8 mouse cellular contexts compared by ENCODE assay signal in the genomic region with DNA sequence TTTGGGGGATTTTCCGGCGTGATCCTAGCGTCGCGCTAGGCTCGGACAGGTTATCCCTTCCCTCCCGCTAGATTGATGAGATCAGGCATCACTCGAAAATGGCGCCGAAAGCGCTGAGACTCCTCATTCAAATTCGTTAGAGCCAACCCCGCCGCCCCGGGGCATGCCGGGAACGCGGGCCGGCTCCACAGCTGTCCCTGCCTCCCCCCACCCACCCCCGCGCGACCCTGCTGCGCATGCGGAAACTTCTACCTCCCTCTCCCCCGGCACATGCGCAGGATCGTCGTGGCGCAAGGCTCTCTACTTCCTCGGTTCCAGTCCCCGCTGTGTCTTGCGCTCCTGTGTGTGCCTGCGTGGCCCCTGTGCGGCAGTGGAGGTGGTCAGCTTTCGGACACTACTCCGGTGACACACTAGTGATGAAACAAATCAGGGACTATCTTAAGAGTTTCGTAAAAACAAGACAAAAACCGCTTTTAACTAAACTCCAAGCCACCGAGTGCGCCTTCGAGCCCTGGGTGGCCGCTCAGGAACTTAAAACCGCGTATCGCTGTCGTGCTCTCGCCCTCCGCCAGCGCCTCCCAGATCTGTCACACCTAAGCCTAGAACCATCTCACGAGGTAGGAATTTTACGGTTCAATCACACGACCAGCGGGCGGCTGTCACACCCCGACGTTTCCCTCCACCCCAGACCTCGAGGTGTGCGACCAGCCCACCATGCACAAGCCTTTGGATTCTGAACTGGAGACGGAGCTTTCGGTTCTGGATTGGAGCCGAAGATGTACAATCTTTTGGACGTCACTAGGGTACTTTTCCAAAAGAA. TPM values are rescaled to one million over a fixed set of nuclear protein-coding genes. Genes with fewer than 3 reads are reported as not detected.
DNase-seq lines count a peak whose midpoint lies in the region; ATAC-seq and TF ChIP-seq lines count a peak whose summit lies in the region.

No protein-coding gene starts in this region.

- peak overlapping the region; percentile 95 for H3K9ac ChIP-seq in heart, embryonic 11.5 days (ENCODE audit: low read depth, low read length)
- peak overlapping the region; percentile 97 for H3K9ac ChIP-seq in kidney, embryonic 16.5 days (replicated peaks; ENCODE audit: low read length)
- H3K9ac ChIP-seq in liver, adult 2 months (ENCODE audit: low read depth, low read length), result peak overlapping the region; percentile 44

- peak; percentile 63 for TF ChIP-seq POLR2A in liver, adult 2 months (IDR thresholded peaks at IDR 0.05; ENCODE audit: extremely low read depth, insufficient read depth, low read length)
- TF ChIP-seq POLR2A in myocyte (IDR thresholded peaks at IDR 0.05; ENCODE audit: insufficient read length, low read depth), result peak; percentile 97

- peak; percentile 79 for ATAC-seq in erythroblast, adult 5-6 weeks (replicated peaks; ENCODE audit: low FRiP score, poor library complexity, severe bottlenecking)
- ATAC-seq in heart, embryonic 11.5 days (replicated peaks; ENCODE audit: insufficient number of reproducible peaks, low FRiP score, low TSS enrichment), result peak; percentile 94
- peak; percentile 96 for ATAC-seq in kidney, embryonic 16.5 days (ENCODE audit: low FRiP score, low TSS enrichment)

- DNase-seq in B cell, adult 2 months, result peak; percentile 97 to 98
- DNase-seq in brain, adult 2 months (ENCODE audit: low read depth, low spot score), result peak; percentile 97
- peak; percentile 72 for DNase-seq in liver, adult 2 months (ENCODE audit: extremely low read depth, low read depth, low spot score)
- DNase-seq in splenic B cell, adult 2 months (ENCODE audit: low read depth, low spot score), result peak; percentile 98

- H3K27me3 ChIP-seq in heart, embryonic 11.5 days (ENCODE audit: control insufficient read depth, insufficient read depth, low read length), result no peaks in the 10 kb centered on the region
- H3K27me3 ChIP-seq in kidney, embryonic 16.5 days (ENCODE audit: insufficient read depth, low read length), result no peaks in the 10 kb centered on the region
- H3K27me3 ChIP-seq in liver, adult 2 months (ENCODE audit: control insufficient read depth, insufficient read depth, low read length), result no peaks in the 10 kb centered on the region
- H3K27me3 ChIP-seq in myocyte (ENCODE audit: control insufficient read depth, insufficient read depth, insufficient read length), result no peaks in the 10 kb centered on the region
- no peaks in the 10 kb centered on the region for H3K27me3 ChIP-seq in splenic B cell, adult 2 months (ENCODE audit: control insufficient read depth, insufficient read depth, low read length, poor library complexity, severe bottlenecking)

- peak overlapping the region; percentile 99 for H3ac ChIP-seq in myocyte (ENCODE audit: control insufficient read depth, insufficient read length)

- H3K9me3 ChIP-seq in heart, embryonic 11.5 days (replicated peaks; ENCODE audit: control insufficient read depth, low read length), result no peaks in the 10 kb centered on the region
- no peaks in the 10 kb centered on the region for H3K9me3 ChIP-seq in kidney, embryonic 16.5 days (ENCODE audit: low read length)

- H3K4me1 ChIP-seq in heart, embryonic 11.5 days (ENCODE audit: control insufficient read depth, insufficient read depth, low read length), result peaks cover 4% of the 10 kb centered on the region; the same call in 1 of the 2 replicates
- peaks cover 5% of the 10 kb centered on the region for H3K4me1 ChIP-seq in kidney, embryonic 16.5 days (ENCODE audit: insufficient read depth, low read length)
- H3K4me1 ChIP-seq in liver, adult 2 months (ENCODE audit: control insufficient read depth, insufficient read depth, low read length), result peaks cover 5% of the 10 kb centered on the region

- H3K27ac ChIP-seq in heart, embryonic 11.5 days (ENCODE audit: low read depth, low read length), result peak overlapping the region; percentile 96
- peak overlapping the region; percentile 98 for H3K27ac ChIP-seq in kidney, embryonic 16.5 days (ENCODE audit: low read length)
- peak overlapping the region; percentile 42 for H3K27ac ChIP-seq in liver, adult 2 months (replicated peaks; ENCODE audit: insufficient read depth, low read depth, low read length)

- no peaks in the 10 kb centered on the region for H3K36me3 ChIP-seq in heart, embryonic 11.5 days (ENCODE audit: control insufficient read depth, insufficient read depth, low read length)
- H3K36me3 ChIP-seq in kidney, embryonic 16.5 days (ENCODE audit: insufficient read depth, low read length), result no peaks in the 10 kb centered on the region
- no peaks in the 10 kb centered on the region for H3K36me3 ChIP-seq in liver, adult 2 months (ENCODE audit: control insufficient read depth, insufficient read depth, low read length)
- no peaks in the 10 kb centered on the region for H3K36me3 ChIP-seq in myocyte (ENCODE audit: control insufficient read depth, insufficient read depth)
- H3K36me3 ChIP-seq in splenic B cell, adult 2 months (ENCODE audit: control insufficient read depth, insufficient read depth, low read length, poor library complexity, severe bottlenecking), result no peaks in the 10 kb centered on the region

- peak overlapping the region; percentile 90 for H3K4me2 ChIP-seq in heart, embryonic 11.5 days
- peak overlapping the region; percentile 75 for H3K4me2 ChIP-seq in kidney, embryonic 16.5 days (replicated peaks; ENCODE audit: low read depth, low read length)
- peak overlapping the region; percentile 83 for H3K4me2 ChIP-seq in myocyte (ENCODE audit: low read depth)

- WGBS in heart, embryonic 11.5 days (ENCODE audit: insufficient replicate concordance), result 2% methylated on average over 62 of the region's 62 CpGs
- 1% methylated on average over 62 of the region's 62 CpGs for WGBS in kidney, embryonic 16.5 days
- 2% methylated on average over 62 of the region's 62 CpGs for WGBS in liver, adult 2 months

- no peak for TF ChIP-seq CTCF in liver, adult 2 months (IDR thresholded peaks at IDR 0.05; ENCODE audit: low read depth, low read length)

- H3K4me3 ChIP-seq in heart, embryonic 11.5 days (ENCODE audit: low read depth, low read length), result peak overlapping the region; percentile 82
- H3K4me3 ChIP-seq in kidney, embryonic 16.5 days (ENCODE audit: low read length), result peak overlapping the region; percentile 93
- H3K4me3 ChIP-seq in liver, adult 2 months (ENCODE audit: insufficient read depth, low read depth, low read length), result peak overlapping the region; percentile 47
- H3K4me3 ChIP-seq in myocyte, result peak overlapping the region; percentile 95

- H3K79me2 ChIP-seq in liver, adult 2 months (ENCODE audit: control insufficient read depth, insufficient read depth, low read length), result peaks cover 3% of the 10 kb centered on the region; the same call in 1 of the 2 replicates
- H3K79me2 ChIP-seq in myocyte (ENCODE audit: control insufficient read depth, insufficient read depth), result peaks cover 49% of the 10 kb centered on the region

TF ChIP-seq in myocyte, 11 proteins besides CTCF, POLR2A, EP300 and RAD21:
- TF ChIP-seq POLR2AphosphoS2 (IDR thresholded peaks at IDR 0.05; ENCODE audit: insufficient read length, low read depth) (peak; percentile 95), MYOG (IDR thresholded peaks at IDR 0.05; ENCODE audit: control insufficient read depth in 1 of 3, insufficient read depth in 1 of 3, insufficient read length in 2 of 3, low read depth in 2 of 3) (peak; percentile 50 to 93 (median 85)), TCF12 (IDR thresholded peaks at IDR 0.05; ENCODE audit: insufficient read depth, poor library complexity, severe bottlenecking) (no peak), REST (IDR thresholded peaks at IDR 0.05; ENCODE audit: insufficient read depth, insufficient read length) (no peak), E2F4 (IDR thresholded peaks at IDR 0.05; ENCODE audit: insufficient read depth) (peak; percentile 87), TCF3 (IDR thresholded peaks at IDR 0.05; ENCODE audit: insufficient read length, low read depth) (peak; percentile 37), CEBPB (IDR thresholded peaks at IDR 0.05; ENCODE audit: insufficient read depth, poor library complexity, severe bottlenecking) (no peak), USF1 (IDR thresholded peaks at IDR 0.05; ENCODE audit: low read depth) (no peak), MYOD1 (IDR thresholded peaks at IDR 0.05; ENCODE audit: control insufficient read depth in 1 of 3, insufficient read length in 2 of 3, low read depth in 2 of 3) (peak in 2 of 3 experiments; percentile 75 to 98)

RNA-seq across cellular contexts. Expression of gene Kcnrg, which starts 41.6 kb away (rescaled TPM):
- total RNA-seq in erythroblast, adult 5-6 weeks (2015; ENCODE audit: low replicate concordance), result not detected in 2 replicates
- 0.68 and 0.98 TPM in 2 replicates for total RNA-seq in erythroblast, adult 5-6 weeks (2017; ENCODE audit: low replicate concordance)
- 0.44 and 0.64 TPM in 2 replicates for polyA plus RNA-seq in heart, embryonic 11.5 days (2014; fragmentation: Nextera tagmentation; extraction: Ambion mirVana)
- polyA plus RNA-seq in kidney, embryonic 16.5 days (2015; fragmentation: Nextera tagmentation; extraction: Ambion mirVana), result 0.37 and 0.51 TPM in 2 replicates
- 0.07 TPM in 1 of 2 replicates, not detected in the other for total RNA-seq in liver, adult 2 months (2014; rRNA removed)
- not detected in 2 replicates for polyA plus RNA-seq in liver, adult 2 months (2012; rRNA removed)
- polyA plus RNA-seq in myocyte (2012; fragmentation: generic; extraction: Trizol), result 0.16 TPM

RNA-seq across cellular contexts. Expression of gene Trim13, which starts 50.8 kb away (rescaled TPM):
- total RNA-seq in erythroblast, adult 5-6 weeks (2015; ENCODE audit: low replicate concordance), result 1.3 and 6.1 TPM in 2 replicates
- 1.7 and 7.1 TPM in 2 replicates for total RNA-seq in erythroblast, adult 5-6 weeks (2017; ENCODE audit: low replicate concordance)
- 14.3 and 16.1 TPM in 2 replicates for polyA plus RNA-seq in heart, embryonic 11.5 days (2014; fragmentation: Nextera tagmentation; extraction: Ambion mirVana)
- 16.1 and 16.4 TPM in 2 replicates for polyA plus RNA-seq in kidney, embryonic 16.5 days (2015; fragmentation: Nextera tagmentation; extraction: Ambion mirVana)
- total RNA-seq in liver, adult 2 months (2014; rRNA removed), result 1.0 and 1.2 TPM in 2 replicates
- 0.20 and 0.64 TPM in 2 replicates for polyA plus RNA-seq in liver, adult 2 months (2012; rRNA removed)
- 6.7 TPM for polyA plus RNA-seq in myocyte (2012; fragmentation: generic; extraction: Trizol)

Comparison
In these comparisons a context has a peak if more than half of its experiments do, and no peak if none do; other contexts are left out.
1. Peak in every context shown above with its lines: DNase-seq, ATAC-seq, H3K4me3 ChIP-seq and H3K27ac ChIP-seq.
2. H3K27ac ChIP-seq: peak in every context shown above with its lines; median percentile 98 in kidney, embryonic 16.5 days; 96 in heart, embryonic 11.5 days; 42 in liver, adult 2 months.
3. H3K9ac ChIP-seq: peak in every context shown above with its lines; median percentile 97 in kidney, embryonic 16.5 days; 95 in heart, embryonic 11.5 days; 44 in liver, adult 2 months.